Mouse (Mus musculus) urinary bladder, postnatal 25 days (tissue): ENCODE measurements at regions not wholly inside any gene's neighbourhood (a gene's known extent, or its start where the extent isn't known, plus 50 kb on each side); places are given as distances from the start of the nearest gene placed in this dataset.
A peak's percentile ranks its signal among the peaks of the same experiment; 100 is the strongest.
"Not testable (repeated sequence)": the region's sequence is repeated elsewhere in the genome, so short reads cannot be mapped to it uniquely, and the experiment has no call there.

Experiments
- DNase-seq: peaks from one replicate; pipeline ENCODE4 v3.0.0; 2022; ENCODE audit warnings: low spot score

- DNase-seq, result no peak
Observed at GRCm38 (mm10) chr4:93567487-93568259, 232.4 kb upstream of the Tusc1 start.

DNA sequence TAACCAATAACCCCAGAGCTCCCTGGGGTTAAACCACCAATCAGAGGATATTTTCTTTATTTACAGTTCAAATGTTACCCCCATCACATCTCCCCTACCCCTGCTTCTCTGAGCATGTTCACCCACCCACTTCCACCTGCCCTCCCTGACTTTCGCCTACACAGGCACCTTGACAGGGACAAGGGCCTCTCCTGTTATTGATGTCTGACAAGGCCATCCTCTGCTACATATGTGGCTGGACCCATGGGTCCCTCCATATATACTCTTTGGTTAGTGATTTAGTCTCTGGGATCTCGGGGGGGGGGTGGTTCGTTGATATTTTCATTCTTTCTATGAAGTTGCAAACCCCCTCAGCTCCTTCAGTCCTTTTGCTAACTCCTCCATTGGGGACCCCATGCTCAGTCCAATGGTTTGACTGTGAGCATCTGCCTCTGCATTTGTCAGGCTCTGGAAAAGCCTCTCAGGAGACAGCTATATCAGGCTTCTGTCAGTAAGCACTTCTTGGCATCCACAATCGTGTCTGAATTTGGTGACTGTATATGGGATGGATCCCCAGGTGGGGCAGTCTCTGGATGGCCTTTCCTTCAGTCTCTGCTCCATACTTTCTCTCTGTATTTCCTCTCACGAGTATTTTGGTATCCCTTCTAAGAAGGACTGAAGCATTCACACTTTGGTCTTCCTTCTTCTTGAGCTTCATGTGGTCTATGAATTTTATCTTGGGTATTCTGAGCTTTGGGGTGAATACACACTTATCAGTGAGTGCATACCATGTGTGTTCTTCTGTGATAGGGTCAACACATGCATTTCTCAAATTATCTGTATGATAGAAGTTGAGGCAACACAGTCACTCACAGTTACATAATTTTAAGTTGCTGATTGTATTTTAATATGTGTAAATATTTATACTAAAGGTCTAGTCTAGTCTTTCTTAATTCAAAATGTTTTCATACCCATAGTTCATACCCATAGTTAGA lies 220.8 kb upstream of the Tusc1 start:
- DNase-seq, result no peak

GRCm38 (mm10) chr4:93555181-93555580 lies 219.9 kb upstream of the Tusc1 start:
- DNase-seq, result not testable (repeated sequence)

DNA sequence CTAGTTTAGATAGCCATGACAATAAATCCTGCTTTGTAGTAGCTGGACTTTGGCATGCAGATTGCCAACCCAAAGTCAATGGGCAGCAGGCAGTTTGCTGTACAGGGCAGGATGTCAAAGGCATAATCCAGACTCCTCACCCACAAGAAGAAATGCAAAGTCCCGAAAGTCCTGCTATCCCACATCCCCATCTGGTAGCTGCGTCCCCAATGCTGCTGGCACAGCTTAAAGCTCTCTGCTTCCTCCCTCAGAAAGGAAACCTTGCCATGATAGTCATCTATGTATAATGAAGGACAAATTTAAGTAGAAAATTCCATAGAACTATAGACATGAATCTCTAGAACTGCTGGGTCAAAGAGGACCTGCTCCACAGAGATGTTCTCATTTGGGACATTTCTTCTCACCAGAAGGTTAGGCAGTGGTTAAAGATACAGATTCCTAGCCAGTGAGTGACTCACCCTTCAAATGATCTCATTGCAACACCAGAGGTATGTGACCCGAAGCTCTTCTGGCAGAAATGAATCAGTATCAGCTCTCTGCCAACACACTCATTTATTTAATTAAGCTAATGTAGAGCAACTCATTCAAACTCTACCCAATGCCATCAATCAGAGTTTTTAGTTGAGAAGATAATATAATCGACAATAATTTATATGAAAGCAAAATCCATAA lies 217.3 kb upstream of the Tusc1 start:
- no peak for DNase-seq

- peak; percentile 26 for DNase-seq
Observed at GRCm38 (mm10) chr4:93551086-93551485, 215.8 kb upstream of the Tusc1 start.

DNA sequence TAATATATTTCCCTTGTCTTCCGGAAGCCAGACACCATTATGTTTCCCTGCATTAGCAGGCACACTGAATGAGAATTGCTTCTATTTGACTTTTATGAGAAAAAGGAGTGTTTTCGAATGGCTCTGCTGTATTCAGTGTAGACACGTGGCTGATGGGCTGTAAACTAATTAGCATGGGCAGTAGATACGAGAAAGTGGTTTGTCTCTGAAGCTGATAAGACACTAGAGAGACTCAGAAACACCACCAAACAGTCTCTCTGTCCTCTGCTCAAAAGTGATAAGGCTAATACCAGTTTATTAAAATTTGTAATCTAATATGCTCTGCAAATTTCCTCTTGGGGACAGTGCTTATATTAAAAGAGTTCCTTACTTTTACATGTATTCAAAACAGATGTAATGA lies 205.3 kb upstream of the Tusc1 start:
- no peak for DNase-seq

GRCm38 (mm10) chr4:93527382-93527781 lies 192.1 kb upstream of the Tusc1 start:
- no peak for DNase-seq

- DNase-seq, result no peak
Observed at GRCm38 (mm10) chr4:93520454-93521100, 185.3 kb upstream of the Tusc1 start.

DNA sequence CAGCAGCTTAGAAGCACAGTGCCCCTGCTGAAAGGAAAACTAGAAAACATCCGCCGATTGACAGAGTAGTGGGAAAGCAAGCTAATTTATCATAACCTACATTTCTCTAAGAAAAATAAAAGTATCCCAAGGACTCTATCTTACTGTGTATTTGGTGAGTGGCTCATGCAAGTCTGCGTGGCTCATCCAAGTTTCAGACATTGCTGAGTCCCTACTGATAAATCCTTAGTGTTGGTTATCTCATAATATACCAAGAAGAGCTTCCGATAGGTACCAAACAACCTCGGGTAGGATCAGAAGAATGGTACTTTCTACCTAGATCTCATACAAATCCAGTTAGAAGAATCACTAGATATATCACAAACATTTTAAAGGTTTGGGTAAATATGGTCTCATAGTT lies 183.6 kb upstream of the Tusc1 start:
- DNase-seq, result no peak

GRCm38 (mm10) chr4:93510771-93511170 lies 175.5 kb upstream of the Tusc1 start:
- DNase-seq, result no peak

DNA sequence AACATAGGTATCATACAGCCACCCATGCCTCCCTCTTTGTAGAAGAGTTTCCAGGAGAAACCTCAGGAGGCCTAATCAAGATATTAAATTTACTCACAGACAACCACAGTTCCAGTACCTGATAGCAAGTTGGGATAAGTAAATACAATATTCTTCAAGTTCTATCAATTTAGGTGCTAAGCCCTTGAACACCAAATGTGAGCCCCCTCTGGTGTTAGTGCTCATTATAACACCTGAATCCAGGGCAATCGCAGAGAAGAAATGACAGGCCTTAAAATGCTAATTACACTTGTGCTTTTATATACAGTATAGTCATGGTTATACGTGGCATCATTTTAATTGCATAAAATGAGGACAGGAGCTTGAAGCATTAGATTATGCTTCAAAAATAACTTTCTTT lies 161.6 kb upstream of the Tusc1 start:
- DNase-seq, result no peak

DNA sequence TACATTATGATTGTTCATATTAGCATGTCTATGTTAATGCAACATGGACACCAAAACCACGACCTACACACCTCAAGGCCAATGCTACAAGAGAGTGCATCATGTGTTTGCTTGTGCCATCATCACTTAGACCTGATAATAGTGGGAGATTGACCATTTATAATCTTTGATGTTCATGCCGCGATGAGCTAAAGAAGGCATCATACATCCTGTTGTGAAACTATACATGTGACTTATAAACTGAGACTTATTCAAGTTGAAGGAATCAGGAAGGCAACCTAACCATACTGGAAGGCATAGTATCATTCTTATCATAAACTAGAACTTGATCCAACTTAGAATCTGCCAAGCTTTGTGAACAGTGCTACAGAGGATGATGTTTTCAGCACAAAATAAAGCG lies 159.0 kb upstream of the Tusc1 start:
- DNase-seq, result no peak

DNA sequence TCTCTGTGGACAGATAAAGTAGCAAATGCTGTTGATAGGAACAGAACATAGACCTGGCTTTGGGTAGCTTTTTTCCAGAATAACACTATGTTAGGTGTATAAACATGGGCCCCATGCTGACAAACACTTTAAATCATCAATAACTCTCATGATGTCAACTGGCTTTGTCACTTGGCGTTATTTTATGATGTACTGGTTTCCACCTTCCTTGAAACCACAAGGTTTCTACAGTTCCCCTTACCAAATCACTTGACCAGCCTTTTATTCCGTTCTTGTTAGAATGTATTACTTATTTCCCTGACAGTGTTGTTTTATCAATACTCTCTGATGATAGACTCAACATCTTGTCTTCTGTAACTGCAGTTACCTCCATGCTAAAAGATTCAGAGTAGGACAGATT lies 158.6 kb upstream of the Tusc1 start:
- DNase-seq, result no peak

DNA sequence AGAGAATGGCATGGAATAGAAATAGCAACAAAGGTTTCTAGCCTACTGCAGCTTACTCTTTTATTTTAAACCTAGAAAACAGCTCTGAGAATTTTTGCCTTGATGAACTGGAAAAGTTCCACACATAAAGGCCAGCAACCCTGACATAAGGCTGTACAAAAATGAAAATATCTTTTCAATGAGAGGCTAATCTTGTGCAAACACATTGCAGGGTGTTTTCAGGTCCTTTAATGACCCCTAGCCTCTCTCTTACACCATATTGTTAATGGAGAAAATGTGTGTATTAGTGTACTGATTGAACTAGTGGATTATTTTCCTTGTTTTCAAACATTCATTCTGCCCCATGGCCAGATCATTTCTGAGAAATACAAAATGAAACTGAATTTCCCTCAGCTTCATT lies 158.0 kb upstream of the Tusc1 start:
- no peak for DNase-seq

- DNase-seq, result no peak
Observed at GRCm38 (mm10) chr4:93488570-93488969, 153.3 kb upstream of the Tusc1 start.

DNA sequence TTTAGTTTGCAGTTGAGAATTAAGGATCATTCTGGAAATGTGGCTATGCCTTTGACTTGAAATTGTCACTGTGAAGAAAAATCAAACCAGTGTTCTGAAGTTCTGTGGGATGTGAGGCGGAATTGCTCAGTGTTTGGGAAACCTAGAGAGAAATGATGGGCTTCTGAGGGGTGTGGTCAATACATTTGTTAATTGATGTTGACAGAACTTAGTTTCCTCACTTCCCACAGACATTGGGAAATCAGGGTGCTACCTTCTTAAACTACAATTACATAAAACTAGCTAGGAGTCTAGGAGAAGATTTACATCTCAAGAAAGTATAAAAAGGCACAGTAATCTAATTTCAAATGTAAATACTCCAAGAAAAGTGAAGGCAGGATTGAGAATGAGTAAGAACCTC lies 151.1 kb upstream of the Tusc1 start:
- DNase-seq, result no peak

GRCm38 (mm10) chr4:93481247-93481646 lies 145.9 kb upstream of the Tusc1 start:
- DNase-seq, result no peak

- no peak for DNase-seq
Observed at GRCm38 (mm10) chr4:93477189-93477767, 142.0 kb upstream of the Tusc1 start.

- DNase-seq, result no peak
Observed at GRCm38 (mm10) chr4:93467998-93468397, 132.7 kb upstream of the Tusc1 start.

GRCm38 (mm10) chr4:93467424-93467823 lies 132.1 kb upstream of the Tusc1 start:
- DNase-seq, result no peak

DNA sequence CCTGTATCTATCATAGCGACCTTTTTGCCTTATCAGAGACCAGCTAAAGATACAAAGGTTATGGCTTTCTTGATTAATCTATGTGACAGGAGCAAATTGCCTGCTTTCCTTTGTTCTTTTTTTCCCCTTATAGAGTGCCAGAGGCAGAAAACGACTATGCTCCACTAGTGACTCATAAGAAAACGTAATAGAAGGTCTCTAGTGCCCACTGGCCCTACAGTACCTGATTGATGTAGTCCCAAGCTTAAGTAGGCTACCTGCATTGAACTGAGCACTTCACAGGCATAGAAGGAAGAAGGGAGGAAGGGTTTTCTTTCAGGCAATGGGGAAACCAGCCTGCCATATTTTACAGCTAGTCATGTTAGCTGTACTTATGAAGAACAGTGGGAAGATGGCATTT lies 116.0 kb upstream of the Tusc1 start:
- DNase-seq, result no peak

DNA sequence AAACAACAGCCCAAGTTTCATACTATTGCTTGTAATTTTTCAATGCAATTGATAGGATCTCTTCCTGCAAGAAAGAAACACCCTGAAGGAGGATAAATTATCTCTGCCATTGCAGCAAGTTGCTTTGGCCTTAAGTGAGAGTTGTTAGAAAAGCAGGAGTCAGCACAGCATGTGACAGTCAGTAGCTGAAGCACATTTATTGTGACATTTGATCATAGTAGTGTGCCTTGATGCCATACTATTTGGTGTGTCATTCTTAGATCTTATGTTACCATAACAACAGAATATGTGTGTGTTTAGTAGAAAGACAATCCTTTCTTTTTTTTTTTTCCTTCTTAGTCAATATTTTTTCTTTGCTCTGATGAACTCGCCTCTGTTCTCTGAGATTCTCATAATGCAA lies 115.5 kb upstream of the Tusc1 start:
- no peak for DNase-seq
